Mouse (Mus musculus) G1E (cell line): ENCODE data around the gene Gm10309.

Source experiments
- CTCF ChIP-seq: IDR thresholded peaks from 2 replicates; pipeline ENCODE4 v1.5.1; 2012; ENCODE audit warnings: low read depth, low read length, inconsistent platforms, mixed read lengths
- POLR2AphosphoS5 ChIP-seq: IDR thresholded peaks from 2 replicates; pipeline ENCODE4 v1.6.1; 2012; ENCODE audit warnings: low read depth, low read length, inconsistent platforms; ENCODE audit not compliant: insufficient replicate concordance
- TAL1 ChIP-seq: conservative IDR thresholded peaks from 2 replicates; pipeline ENCODE4 v1.6.1; 2012; ENCODE audit warnings: low read depth, low read length, inconsistent platforms, mixed read lengths

- no peak for TF ChIP-seq CTCF
- no peak for TF ChIP-seq POLR2AphosphoS5
- TF ChIP-seq TAL1: no peak
Observed at GRCm38 (mm10) chr17:86476674-86477073, 28.4 kb downstream of the Gm10309 start.
